Mouse (Mus musculus): ENCODE measurements at regions not wholly inside any gene's neighbourhood (a gene's known extent, or its start where the extent isn't known, plus 50 kb on each side); places are given as distances from the start of the nearest gene placed in this dataset.

DNA sequence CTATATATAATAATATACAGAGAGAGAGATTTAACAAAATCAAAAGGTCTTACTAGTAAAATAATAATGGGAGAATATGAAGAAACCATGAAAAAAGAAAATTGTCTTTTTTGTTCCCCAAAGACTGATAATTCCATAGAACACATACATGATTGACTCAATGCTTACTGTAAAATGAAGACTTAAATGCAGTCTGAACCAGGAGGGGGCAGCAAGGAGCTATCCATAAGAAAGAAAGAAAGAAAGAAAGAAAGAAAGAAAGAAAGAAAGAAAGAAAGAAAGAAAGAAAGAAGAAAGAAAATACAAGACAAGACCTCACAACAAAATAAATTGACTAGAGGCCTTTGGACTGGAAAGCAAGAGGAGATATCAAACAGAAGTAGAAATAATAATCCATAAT is 868.8 kb upstream of the Acvr2a start:
- no peak for DNase-seq (ENCODE audit: low spot score in 2 of 2)

DNA sequence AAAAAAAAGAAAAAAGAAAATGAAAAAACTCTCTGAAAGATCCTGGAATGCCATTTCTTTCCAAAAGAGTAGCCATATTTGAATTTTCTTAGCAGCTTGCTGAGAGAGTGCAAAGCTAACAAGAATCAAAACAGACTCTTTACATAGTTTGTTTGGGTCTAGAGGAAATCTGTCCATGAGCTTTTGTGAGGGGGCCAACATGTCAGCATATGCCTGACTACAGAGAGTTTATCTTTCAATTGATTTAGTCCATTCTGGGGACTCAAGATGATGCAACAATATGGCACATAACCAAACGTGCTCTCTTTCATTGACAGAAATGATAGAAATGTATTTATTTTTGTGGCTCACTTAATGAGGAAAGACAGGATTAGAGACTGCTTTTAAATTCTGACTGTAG is 822.8 kb upstream of the Acvr2a start:
- DNase-seq (ENCODE audit: low spot score in 2 of 2) = no peak

DNA sequence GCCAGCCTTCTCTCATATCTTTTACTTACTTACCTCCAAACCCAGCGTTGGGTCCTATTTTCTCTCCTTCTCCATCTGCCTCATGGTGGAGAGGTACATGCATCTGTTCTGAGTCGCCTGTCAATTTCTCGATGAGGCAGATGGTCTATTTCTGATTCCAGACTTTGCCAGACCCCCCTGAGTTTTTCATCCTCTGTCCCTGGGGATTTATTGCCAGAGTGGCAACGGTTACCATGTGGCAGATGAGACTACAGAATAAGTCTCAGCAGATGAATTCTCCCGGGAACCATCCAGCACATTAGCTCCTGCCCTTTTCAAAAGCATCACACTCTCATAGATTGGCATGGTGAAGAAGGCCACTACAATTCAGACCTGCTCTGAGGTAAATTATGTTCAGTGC is 819.7 kb upstream of the Acvr2a start:
- DNase-seq (ENCODE audit: low spot score in 2 of 2) = no peak

DNA sequence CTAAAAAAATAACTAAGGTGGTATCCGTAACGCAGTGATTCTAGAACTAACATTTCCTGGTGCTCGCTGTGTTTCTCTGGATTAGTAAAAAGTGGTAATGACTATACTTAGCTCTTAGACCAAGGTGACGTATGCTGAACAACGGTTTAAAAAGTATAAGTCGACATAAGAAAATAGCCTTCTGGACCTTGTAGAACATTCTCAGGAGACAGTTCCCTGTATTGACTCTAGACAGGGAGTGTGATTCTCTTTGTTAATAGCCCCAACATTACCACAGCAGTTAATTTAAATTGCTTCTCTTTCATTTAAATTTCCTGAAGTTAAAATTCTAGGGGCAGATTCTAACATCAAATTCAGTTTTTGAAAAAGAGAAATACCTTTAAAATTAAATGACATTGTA is 812.7 kb upstream of the Acvr2a start:
- no peak for DNase-seq (ENCODE audit: low spot score in 2 of 2)

DNA sequence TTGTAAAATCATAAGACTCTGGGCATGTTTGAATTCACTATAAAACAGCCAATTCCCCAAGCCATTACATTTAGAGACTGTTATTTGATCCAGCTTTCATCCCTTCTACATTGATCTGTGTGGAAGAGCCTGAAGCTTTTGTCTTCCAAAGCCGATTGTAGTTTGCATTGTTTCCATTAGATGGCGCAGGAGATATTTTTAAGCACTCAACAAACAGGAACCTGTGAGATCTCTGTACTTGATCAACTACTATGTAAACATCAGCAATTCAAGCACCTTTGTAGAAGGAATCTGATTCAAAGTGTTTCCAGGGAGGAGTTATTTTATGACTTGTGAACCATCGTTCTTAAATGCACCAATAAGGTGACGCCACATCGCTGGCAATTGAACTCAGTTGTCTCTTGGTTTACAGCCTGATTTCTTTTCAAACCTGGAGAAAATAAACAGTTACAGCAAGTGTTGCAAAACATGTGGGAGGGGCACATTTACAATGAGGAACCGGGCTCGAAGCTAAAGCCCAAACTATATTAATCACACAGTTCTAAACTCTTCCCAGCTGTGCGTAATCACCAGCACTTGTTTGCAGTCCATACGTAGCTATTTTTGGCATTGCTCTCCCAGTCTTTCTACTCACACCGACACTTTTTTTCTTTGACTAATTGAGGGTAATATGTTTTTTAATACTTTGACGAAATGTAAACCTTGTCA is 812.0 kb upstream of the Acvr2a start:
- DNase-seq (ENCODE audit: low spot score in 2 of 2) = peak in 1 of 2 experiments; percentile 8

DNA sequence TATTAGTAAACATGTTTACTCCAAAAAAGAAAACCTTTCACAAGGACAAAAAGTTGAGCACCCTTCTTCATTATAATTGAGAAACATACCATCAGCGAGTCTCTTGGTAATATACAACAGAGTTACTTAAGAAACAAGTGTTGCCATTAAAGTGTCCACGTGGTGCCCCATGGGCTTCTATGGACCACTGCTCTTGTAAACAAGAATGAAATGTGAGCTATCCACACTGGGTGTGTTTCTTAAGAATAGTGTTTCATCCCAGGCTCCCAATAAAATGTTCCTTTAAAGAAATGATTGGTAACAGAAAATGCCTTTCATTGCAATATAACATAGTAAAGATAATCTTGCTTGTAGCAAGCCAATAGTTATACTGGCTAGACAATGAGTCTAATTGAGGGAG is 803.6 kb upstream of the Acvr2a start:
- DNase-seq (ENCODE audit: low spot score in 2 of 2) = no peak

DNA sequence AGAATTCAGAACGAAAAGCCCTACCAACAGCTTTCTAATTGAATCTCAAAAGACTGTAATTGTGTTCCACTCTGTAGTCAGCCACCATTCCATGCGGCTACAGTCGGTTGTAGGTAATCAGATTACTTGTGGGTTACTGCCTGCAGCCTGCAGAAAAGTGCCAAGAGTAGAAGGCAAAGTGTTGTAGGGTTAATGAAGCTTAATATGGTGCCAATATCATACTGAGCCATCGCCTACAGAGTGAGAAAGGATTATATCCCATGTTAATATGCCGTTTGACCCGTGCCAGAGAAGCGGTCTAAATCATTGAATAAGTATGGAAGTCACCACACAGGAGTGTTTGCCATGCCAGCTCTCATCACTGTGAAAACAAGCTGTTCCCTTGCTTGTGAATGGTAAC is 786.4 kb upstream of the Acvr2a start:
- no peak for DNase-seq (ENCODE audit: low spot score in 2 of 2)

DNA sequence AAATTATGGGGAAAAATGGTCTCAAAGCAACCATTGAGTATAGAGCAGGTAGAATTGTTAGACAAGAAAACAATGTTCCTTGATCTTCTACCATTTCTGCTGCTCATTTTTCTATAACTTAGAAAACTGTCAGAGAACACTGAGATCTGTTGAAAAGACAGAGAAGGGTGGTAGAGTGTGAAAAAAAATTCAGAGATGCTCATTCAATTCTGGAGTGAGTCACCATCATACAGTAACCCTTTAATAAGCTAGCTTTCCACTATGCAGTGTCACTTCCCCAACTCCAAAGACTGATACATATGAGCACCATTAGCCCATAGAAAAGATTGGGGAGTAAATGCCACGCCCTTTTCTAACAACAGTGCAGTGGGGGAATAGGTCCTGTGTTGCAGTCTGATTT is 752.5 kb upstream of the Acvr2a start:
- no peak for DNase-seq (ENCODE audit: low spot score in 2 of 2)

DNA sequence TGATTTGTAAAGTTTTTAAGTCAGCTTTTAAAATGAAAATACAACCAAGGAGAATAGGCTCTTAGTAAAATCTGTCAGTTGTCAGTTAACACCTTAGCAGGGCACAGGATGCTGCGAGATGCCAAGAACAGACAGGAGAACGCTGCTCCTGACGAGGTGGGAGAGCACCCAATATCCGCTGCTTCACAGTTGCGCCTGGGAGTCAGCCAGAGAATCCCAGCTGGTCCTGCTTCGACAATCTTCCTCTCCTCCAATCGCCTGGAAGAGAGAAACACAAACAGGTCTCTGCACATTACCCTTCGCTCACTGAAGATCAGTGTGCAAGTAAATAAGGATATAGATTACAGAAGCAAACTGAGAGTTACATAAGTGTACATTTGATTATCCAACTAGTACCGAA is 750.5 kb upstream of the Acvr2a start:
- peak in 1 of 2 experiments; percentile 5 for DNase-seq (ENCODE audit: low spot score in 2 of 2)

DNA sequence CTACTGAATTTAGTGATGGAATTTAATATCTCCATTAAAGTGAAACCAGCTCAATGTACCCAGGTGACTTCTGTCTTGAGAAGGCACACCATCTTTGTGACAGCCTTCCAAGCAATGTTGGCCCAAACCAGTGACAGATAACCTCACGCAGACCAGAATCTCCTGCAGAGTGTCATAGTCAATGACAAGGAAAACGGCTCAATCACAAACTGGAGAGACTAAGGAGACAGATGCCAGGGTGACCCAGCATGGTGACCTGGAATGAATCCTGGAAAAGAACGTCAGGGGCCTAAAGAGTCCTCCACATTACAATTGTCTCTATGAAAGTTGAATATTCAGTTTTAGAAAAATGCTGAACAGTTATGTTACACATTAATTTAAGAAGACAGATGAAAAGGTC is 748.7 kb upstream of the Acvr2a start:
- no peak for DNase-seq (ENCODE audit: low spot score in 2 of 2)

DNA sequence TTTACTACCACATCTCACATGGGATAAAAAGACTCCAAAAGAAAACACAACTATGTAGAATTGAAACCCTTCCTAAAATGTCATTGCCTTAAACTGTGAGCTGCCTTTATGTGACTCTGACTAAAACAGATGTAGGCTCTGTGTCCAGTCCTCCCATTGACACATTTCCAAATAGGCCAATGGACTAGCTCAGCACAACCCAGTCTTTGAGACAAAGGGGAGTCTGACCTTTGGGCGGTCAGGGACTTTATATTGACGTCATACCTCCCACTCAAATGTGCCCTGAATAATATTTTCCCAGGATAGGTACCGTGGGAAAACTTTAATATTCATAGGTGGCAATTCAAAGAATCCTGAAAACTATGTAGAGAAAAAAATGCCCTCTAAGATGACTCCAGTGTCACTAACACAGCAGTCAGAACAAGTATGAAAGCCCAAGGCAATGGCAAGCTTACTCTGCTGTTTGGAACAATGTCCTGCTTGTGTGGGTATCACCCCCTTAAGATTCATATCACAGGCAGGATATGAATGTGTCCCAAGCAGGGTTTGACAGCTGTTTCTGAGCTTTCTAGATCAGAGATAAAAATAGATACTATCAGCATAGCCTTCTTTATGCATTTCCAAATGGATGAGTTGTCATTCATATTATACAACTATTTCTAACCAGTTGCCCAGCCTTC is 731.6 kb upstream of the Acvr2a start:
- no peak for DNase-seq (ENCODE audit: low spot score in 2 of 2)

DNA sequence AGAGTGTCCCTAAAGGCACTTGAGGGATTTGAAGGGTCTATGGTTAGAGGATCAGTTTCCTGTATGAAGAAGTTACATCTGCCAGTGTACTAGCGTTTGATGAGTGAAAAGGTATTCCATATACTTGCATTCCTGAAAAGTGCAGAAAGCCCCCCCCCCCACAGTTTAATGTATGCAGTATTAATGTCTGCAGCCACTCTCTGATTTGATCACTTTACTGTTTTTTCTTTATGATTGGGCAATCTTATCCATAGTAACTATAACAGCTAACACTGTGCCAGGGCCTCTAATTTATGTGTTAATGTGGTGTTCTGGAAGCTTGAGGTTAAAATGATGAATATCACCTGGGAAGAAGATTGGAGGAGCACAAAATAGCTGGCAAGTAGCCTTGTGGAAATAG is 715.6 kb upstream of the Acvr2a start:
- DNase-seq (ENCODE audit: low spot score in 2 of 2) = no peak

DNA sequence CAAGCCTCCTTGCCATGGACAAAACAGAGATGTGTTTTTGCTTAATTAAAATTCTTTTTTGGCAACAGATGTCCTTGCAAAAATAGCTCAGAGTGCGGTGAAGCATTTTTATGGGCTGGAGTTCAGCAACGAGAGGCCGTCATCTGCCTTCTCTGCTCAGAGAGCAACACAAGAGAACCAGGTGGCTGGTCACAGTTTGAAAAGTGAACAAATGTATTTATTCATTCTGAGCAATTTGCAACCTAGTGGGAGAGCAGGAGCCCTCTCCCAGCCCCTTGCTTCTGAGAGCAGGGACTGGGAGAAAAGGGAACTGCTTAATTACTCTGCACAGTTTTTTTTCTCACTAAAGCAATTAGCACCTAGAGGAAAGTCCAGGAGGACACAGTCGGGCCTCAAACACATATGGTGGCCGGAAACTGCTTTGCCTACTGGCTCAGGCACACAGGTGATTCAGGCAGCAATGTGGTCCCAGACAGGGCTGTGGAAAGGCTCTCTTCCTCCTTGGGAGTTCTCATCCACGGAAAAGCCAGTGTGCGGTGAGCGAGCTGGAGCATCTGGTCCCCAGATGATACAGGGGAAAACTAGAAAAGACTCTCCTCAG is 714.9 kb upstream of the Acvr2a start:
- DNase-seq (ENCODE audit: low spot score in 2 of 2) = peak; percentile 13 to 20

DNA sequence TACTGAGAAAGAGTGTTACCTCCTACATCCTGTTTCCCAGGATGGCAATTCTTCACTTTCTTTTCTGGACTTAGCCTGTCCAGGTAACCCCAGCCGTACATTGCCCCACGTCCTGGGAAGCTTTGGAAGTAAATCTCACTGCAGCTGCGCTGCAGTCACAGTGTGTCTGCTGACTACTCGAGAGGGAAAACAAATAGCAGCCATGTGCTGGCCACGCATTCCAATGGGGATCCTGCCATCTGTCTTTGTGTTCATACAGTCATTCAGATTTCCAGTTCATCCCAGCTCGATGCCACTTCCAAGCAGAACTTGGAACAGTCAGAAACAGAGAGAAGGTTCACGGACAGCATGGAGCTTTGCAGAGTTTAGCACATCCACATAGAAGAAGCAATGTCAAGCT is 690.2 kb upstream of the Acvr2a start:
- DNase-seq (ENCODE audit: low spot score in 2 of 2) = no peak

DNA sequence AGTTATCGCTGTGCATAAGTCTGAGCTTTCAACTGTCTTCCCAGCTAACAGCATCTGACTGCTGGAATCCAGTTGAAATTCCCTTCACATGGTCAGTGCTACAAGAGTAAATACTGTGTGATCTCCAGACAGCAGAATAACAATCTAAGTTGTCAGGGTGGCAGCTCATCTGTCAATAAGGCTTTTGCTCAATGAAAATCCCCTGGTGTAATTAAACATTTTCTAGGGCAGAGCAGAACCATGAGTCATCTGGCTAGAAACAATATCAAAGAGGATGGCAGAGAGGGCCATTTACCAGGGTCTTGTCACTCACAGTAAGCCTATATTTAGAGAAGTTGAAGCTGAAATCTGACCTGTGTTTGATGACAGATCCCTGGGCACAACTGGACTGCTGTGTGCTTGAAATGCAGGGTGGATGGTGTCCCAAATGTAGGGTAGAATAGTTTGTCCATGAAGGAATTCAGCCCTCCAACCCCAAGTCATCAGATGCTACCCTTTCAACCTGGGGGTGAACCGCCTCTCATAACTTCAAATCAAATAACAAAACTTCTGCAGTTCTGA is 675.8 kb upstream of the Acvr2a start:
- DNase-seq (ENCODE audit: low spot score in 2 of 2) = no peak

DNA sequence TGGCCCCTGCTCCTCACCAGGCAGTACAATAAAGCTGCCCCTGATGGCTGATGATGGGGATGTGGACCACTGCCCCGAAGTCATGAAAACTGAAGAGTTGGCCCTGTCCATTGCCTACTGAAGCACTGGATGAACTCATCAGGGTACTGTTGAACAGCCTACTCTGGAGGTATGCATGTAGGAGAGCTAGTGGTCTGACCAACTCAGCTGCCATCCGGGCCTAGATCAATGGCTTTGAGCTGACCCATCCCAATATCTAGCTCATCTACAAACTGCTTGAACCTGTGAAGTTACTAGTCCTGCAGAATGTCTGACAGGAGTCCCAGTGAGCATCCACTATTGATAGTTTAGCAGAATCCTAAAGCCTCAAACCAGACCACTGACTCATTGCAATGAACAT is 672.6 kb upstream of the Acvr2a start:
- DNase-seq (ENCODE audit: low spot score in 2 of 2) = no peak

DNA sequence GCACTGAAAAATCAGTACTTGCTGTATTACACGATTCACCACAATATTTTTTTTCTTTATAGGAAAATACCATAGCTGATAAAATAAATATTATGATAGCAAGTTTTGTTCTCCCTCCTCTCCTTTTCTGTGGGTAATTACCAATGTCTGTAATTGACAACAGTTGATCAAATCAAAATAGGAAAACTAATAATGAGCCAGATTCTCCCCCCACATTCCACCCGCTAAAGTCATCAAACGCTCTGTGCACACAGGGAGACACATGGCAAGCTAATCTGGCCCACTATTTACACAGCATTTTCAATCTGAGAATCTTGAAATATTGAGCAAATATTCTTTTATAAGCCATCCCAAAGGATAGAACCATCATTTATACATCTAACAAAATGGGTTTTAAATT is 659.2 kb upstream of the Acvr2a start:
- DNase-seq (ENCODE audit: low spot score in 2 of 2) = no peak

DNA sequence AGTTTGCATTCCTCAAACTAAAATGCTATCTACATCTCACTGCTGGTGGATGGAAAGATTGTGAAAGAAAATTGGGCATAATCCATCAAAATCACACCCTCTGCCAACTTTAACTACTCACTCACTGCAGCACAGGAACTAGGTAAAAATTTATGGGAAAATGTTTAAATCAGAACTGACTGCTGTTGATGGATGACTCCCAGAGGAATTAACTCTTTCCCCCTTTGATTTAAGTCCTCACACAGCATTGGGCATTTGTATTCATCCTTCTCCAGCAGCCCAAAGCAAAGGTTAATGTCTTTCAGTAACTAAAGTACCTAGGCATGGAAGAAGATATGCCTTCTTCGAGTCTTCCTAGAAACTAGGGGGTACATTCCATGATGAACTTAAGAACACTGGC is 641.3 kb upstream of the Acvr2a start:
- no peak for DNase-seq (ENCODE audit: low spot score in 2 of 2)

DNA sequence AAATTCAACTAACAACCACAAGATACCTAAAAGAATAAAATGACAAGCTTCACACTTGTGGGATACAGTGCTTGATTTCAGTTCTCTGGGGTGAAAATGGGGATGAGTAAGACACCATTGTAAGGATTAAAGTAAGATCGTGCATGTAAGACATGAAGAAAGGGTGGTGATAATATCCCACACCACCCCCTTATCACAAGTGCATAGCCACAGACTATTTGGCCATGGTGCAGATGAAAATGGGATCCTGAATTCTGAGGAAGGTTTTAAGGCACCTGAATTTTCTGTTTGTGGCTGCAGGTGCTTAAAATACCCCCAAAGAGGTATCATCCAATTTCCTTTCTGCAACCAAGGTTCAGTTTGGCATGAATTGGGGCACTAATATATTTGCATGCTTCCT is 627.7 kb upstream of the Acvr2a start:
- no peak for DNase-seq (ENCODE audit: low spot score in 2 of 2)

DNA sequence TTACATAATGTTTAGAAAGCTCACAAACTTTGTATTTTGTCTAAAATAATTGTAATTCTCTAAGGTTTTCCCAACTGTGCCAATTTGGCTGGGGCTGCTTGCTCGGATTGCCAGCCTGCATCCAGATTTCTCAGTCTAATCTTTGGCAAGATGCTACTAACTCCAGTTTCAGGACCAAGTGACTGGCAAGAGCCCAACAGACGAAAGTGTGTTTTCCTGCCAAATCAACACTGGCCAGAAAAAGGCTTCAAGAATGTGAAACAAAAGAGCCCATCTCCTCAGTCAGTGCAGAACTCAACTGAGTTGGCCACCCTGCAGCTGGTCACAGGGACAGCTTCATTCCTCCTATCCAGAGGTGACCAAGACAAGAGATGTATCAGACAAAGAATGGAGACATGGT is 627.3 kb upstream of the Acvr2a start:
- peak; percentile 24 to 48 for DNase-seq (ENCODE audit: low spot score in 2 of 2)

DNA sequence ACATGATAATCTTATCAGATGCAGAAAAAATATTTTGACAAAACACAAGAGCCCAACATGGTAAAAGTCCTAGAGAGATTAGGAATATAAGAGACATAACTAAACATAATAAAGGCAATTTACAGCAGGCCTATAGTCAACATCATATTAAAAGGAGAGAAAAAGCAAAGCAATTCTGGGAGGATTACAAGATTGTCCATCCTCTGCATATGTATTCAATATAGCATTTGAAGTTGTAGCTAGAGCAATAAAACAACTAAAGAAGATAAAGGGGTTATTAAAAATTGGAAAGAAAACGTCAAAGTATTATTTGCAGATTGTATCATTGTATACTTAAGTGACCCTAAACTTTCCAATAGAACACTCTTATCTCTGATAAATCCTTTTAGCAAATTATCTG is 602.1 kb upstream of the Acvr2a start:
- no peak for DNase-seq (ENCODE audit: low spot score in 2 of 2)

DNA sequence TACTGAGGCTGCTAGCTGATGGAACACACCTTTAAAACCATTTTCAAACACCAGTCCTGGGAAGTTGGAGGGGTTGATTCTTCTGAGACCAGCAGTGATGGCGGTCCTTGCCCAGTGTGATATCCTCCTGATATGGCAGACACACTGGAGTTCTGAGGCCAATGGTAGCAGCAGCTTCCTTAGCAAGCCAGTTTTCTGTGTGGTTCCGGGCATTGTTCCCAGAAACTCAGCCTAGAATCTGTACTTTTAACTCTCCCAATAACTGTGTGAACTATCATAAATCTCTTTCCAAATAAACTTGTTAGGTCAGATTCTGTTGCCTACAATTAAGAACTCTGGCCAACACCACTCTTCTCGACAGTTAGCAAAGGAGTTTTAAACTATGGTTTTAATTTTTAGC is 593.1 kb upstream of the Acvr2a start:
- no peak for DNase-seq (ENCODE audit: low spot score in 2 of 2)
